Mouse (Mus musculus): ENCODE results near the gene Tmem52b. TPM values are rescaled to one million over a fixed set of nuclear protein-coding genes. Genes with fewer than 3 reads are reported as not detected.

The Tmem52b gene
- total RNA-seq, 2 experiments from 2014 or later: not detected

Other genes starting within 250 kb of the Tmem52b start
- 60.9 and 69.3 TPM in 2 replicates for gene Cd69, start 237.1 kb upstream of the Tmem52b start, total RNA-seq (2014; fragmentation: Nextera tagmentation)
- gene Cd69, start 237.1 kb upstream of the Tmem52b start, total RNA-seq (2017): 163 and 224 TPM in 2 replicates
- gene 4922502D21Rik, start 180.8 kb upstream of the Tmem52b start, total RNA-seq (2014; fragmentation: Nextera tagmentation): not detected in 2 replicates
- 1.2 TPM in 1 of 2 replicates, not detected in the other for gene 4922502D21Rik, start 180.8 kb upstream of the Tmem52b start, total RNA-seq (2017)
- 318 and 331 TPM in 2 replicates for gene Clec12a, start 169.9 kb upstream of the Tmem52b start, total RNA-seq (2014; fragmentation: Nextera tagmentation)
- 549 and 684 TPM in 2 replicates for gene Clec12a, start 169.9 kb upstream of the Tmem52b start, total RNA-seq (2017)
- gene Clec12b, start 126.7 kb upstream of the Tmem52b start, total RNA-seq (2014; fragmentation: Nextera tagmentation): not detected in 2 replicates
- gene Clec12b, start 126.7 kb upstream of the Tmem52b start, total RNA-seq (2017): not detected in 2 replicates
- 2.0 TPM in 1 of 2 replicates, not detected in the other for gene Clec1b, start 115.3 kb upstream of the Tmem52b start, total RNA-seq (2014; fragmentation: Nextera tagmentation)
- gene Clec1b, start 115.3 kb upstream of the Tmem52b start, total RNA-seq (2017): 0.21 TPM in 1 of 2 replicates, not detected in the other
- not detected in 2 replicates for gene Clec9a, start 103.7 kb upstream of the Tmem52b start, total RNA-seq (2014; fragmentation: Nextera tagmentation)
- gene Clec9a, start 103.7 kb upstream of the Tmem52b start, total RNA-seq (2017): 0.60 TPM in 1 of 2 replicates, not detected in the other
- not detected in 2 replicates for gene Clec1a, start 60.6 kb upstream of the Tmem52b start, total RNA-seq (2014; fragmentation: Nextera tagmentation)
- not detected in 2 replicates for gene Clec1a, start 60.6 kb upstream of the Tmem52b start, total RNA-seq (2017)
- 15.1 and 18.4 TPM in 2 replicates for gene Olr1, start 5.4 kb upstream of the Tmem52b start, total RNA-seq (2014; fragmentation: Nextera tagmentation)
- gene Olr1, start 5.4 kb upstream of the Tmem52b start, total RNA-seq (2017): 16.9 and 23.2 TPM in 2 replicates
- 37.4 and 45.0 TPM in 2 replicates for gene Gabarapl1, start 20.6 kb downstream of the Tmem52b start, total RNA-seq (2014; fragmentation: Nextera tagmentation)
- 39.8 and 76.6 TPM in 2 replicates for gene Gabarapl1, start 20.6 kb downstream of the Tmem52b start, total RNA-seq (2017)
- gene Klre1, start 65.3 kb downstream of the Tmem52b start, total RNA-seq (2014; fragmentation: Nextera tagmentation): not detected in 2 replicates
- gene Klre1, start 65.3 kb downstream of the Tmem52b start, total RNA-seq (2017): not detected in 2 replicates
- gene Klrd1, start 79.2 kb downstream of the Tmem52b start, total RNA-seq (2014; fragmentation: Nextera tagmentation): 9.6 TPM in 1 of 2 replicates, not detected in the other
- 0.34 TPM in 1 of 2 replicates, not detected in the other for gene Klrd1, start 79.2 kb downstream of the Tmem52b start, total RNA-seq (2017)
- 6.0 and 8.4 TPM in 2 replicates for gene Klrk1, start 111.3 kb downstream of the Tmem52b start, total RNA-seq (2014; fragmentation: Nextera tagmentation)
- gene Klrk1, start 111.3 kb downstream of the Tmem52b start, total RNA-seq (2017): 9.8 and 14.1 TPM in 2 replicates
- not detected in 2 replicates for gene Klrc3, start 130.8 kb downstream of the Tmem52b start, total RNA-seq (2014; fragmentation: Nextera tagmentation)
- gene Klrc3, start 130.8 kb downstream of the Tmem52b start, total RNA-seq (2017): not detected in 2 replicates
- gene Klrc2, start 148.1 kb downstream of the Tmem52b start, total RNA-seq (2014; fragmentation: Nextera tagmentation): not detected in 2 replicates
- 1.6 TPM in 1 of 2 replicates, not detected in the other for gene Klrc2, start 148.1 kb downstream of the Tmem52b start, total RNA-seq (2017)
- gene Klrc1, start 166.4 kb downstream of the Tmem52b start, total RNA-seq (2014; fragmentation: Nextera tagmentation): not detected in 2 replicates
- gene Klrc1, start 166.4 kb downstream of the Tmem52b start, total RNA-seq (2017): 2.9 TPM in 1 of 2 replicates, not detected in the other
- gene Klri1, start 204.6 kb downstream of the Tmem52b start, total RNA-seq (2014; fragmentation: Nextera tagmentation): not detected in 2 replicates
- gene Klri1, start 204.6 kb downstream of the Tmem52b start, total RNA-seq (2017): not detected in 2 replicates
- not detected in 2 replicates for gene Klri2, start 227.9 kb downstream of the Tmem52b start, total RNA-seq (2014; fragmentation: Nextera tagmentation)
- gene Klri2, start 227.9 kb downstream of the Tmem52b start, total RNA-seq (2017): not detected in 2 replicates